Mouse (Mus musculus) heart, postnatal 25 days (tissue): ENCODE data around the gene Nin. TPM values are rescaled to one million over a fixed set of nuclear protein-coding genes. Genes with fewer than 3 reads are reported as not detected.

Source experiments
- DNase-seq: peaks from one replicate; pipeline ENCODE4 v3.0.0; 2022; ENCODE audit warnings: low spot score
- intact Hi-C: fragments of 180-260 bp; cut with DNase I; formaldehyde crosslinking; loops from one replicate; pipeline ENCODE4 v1.15.1; 2025
- total RNA-seq, 2 experiments: library from RNA; stranded (reverse); gene quantifications; 2 replicates each; pipeline ENCODE4 v1.2.3; 2021

Nin gene
- total RNA-seq, 2 experiments from 2014 or later: 17.2 to 18.2 TPM

DNA sequence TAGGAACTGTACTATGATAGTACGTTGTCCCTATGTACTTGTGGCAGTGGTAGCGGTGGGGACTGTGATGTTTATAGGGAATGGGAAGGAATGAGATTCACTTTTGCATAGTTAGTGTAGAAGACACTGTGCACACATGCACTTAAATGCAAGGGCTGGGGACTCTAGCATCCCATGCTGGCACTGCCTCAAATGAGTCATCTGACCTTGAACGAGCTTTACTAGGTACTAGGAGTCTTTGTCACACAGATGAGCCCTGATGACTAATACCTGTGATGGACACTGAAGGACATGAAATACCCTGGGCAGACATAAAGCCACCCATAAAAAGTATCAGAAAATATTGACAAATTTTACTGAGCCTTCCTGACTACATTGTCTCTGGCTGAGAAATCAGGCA is 16.2 kb downstream of the Nin start:
- intact Hi-C loops: no loop called here
- no peak for DNase-seq

DNA sequence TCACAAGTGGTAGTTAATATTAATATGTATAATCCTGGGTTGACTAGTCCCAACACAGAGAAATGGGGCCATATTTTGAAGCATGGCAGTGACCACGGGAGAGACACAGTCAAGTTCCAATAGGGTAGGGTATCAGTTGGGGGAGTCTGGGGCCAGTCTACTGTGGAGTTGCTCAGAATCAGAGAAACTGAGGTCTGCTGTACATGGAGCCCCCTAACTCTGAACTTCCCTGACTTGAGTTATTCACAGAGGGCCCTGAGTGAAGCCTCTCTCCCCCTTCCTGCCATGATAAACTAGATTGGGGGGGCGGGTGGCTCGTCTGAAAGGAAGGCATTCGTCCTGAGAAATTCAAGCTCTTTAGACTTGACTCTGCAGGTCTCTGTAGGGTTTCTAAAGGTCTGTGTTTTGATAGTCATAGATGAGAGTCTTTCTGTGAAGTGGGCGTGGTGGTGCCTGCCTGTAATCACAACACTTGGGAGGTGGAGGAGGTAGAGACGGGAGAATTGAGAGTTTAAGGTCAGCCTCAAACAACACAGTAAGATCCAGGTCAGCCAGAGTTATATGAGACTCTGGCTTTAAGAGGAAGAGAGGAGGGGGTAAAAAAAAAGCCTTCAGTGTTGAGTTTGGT is 20.1 kb downstream of the Nin start:
- intact Hi-C loops: no loop called here
- DNase-seq: no peak

- DNase-seq: no peak
- intact Hi-C loops: no loop called here
These were observed 25.2 kb downstream of the Nin start for GRCm38 (mm10) chr12:70088297-70088696.

GRCm38 (mm10) chr12:70085351-70085750 is 28.2 kb downstream of the Nin start:
- no peak for DNase-seq
- intact Hi-C loops: no loop called here

- intact Hi-C loops: no loop called here
- DNase-seq: no peak
These were observed 29.3 kb downstream of the Nin start for GRCm38 (mm10) chr12:70084198-70084597.

- intact Hi-C loops: no loop called here
- no peak for DNase-seq
These were observed 29.8 kb downstream of the Nin start for GRCm38 (mm10) chr12:70083737-70084136.

- DNase-seq: no peak
- intact Hi-C loops: no loop called here
These were observed 30.5 kb downstream of the Nin start for GRCm38 (mm10) chr12:70082935-70083532.

DNA sequence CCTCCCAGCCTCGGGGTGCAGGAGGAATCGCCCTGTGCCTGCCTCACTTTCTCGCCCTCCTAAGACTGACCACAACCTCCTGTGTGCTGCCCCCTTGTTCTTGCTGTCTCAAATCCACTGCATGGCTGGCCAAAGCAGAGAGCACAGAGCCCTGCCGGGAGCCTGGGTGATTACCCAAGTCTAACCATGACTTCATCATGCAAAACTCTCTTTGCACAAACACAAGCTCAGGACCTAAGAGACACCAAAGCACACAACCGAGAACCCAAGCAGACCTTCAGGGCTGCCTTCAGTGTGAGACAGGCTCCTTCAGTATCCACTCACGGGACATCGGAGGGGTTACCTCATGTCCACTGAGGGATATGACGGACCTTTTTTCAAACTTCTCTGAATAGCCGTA is 31.0 kb downstream of the Nin start:
- intact Hi-C loops: no loop called here
- no peak for DNase-seq

GRCm38 (mm10) chr12:70078471-70079025 is 35.0 kb downstream of the Nin start:
- no peak for DNase-seq
- intact Hi-C loops: loop anchor here (5.0 kb wide), 1 partner anchor 69 kb away; no protein-coding TSS in a partner anchor

DNA sequence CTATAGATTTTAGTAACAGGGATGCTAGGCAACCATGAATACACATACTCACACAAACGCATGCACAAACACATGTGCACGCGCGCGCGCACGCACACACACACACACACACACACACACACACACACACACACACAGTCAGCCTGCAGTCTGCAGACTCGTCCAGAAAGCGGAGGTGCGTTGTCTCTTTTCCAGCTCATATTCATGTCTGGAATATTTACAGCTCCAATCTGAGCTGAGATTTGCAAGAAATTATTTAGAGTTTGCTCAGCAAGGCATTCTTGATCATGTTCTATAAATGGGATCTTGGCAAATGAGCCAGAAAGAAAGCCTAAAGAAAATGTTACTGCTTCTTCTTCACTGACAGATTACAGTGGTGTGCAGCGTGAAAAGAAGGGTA is 37.0 kb downstream of the Nin start:
- DNase-seq: no peak
- intact Hi-C loops: loop anchor here (5.0 kb wide), 1 partner anchor 71 kb away; no protein-coding TSS in a partner anchor

DNA sequence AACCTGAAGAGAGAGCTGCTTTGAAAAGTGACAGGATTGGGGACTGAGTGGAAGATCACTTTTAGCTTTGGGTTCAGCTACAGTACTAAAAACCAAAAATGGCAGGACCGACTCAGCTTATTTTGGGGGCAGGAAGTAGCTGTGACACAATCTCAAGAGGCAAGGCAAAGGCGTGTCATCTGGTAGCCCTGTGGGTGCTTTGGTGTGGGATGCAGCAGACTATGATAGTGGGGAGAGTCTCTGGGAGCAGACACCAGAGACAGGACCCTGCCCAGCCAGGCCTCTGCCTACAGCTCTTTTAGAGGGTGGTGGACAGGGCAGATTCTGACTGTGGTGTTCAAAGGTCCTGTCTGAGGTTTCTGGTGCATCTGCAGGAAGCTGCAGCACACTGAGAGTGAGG is 38.5 kb downstream of the Nin start:
- no peak for DNase-seq
- intact Hi-C loops: loop anchor here (5.0 kb wide), 1 partner anchor 72 kb away; no protein-coding TSS in a partner anchor

DNA sequence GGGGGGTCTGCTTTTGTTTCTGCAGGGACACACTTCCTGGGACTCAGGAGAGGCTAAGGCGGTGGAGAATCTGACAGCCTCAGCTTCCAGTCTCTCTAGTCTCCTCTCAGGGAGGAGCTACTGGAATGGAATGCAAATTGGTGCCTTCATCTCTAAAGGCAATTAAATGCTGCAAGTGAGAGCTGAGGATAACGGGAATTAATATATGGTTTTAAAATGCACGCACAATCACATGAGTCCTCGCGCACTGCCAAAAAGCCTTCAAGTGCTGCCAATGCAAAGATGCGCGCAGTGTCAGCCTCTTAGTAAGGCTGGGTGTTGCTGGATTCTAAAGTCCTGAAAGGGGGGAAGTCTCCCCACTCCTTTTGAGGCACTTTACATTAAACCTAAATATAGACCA is 42.6 kb downstream of the Nin start:
- no peak for DNase-seq
- intact Hi-C loops: no loop called here

GRCm38 (mm10) chr12:70070306-70070705 is 43.2 kb downstream of the Nin start:
- DNase-seq: no peak
- intact Hi-C loops: no loop called here

GRCm38 (mm10) chr12:70068647-70069257 is 44.8 kb downstream of the Nin start:
- intact Hi-C loops: no loop called here
- no peak for DNase-seq

DNA sequence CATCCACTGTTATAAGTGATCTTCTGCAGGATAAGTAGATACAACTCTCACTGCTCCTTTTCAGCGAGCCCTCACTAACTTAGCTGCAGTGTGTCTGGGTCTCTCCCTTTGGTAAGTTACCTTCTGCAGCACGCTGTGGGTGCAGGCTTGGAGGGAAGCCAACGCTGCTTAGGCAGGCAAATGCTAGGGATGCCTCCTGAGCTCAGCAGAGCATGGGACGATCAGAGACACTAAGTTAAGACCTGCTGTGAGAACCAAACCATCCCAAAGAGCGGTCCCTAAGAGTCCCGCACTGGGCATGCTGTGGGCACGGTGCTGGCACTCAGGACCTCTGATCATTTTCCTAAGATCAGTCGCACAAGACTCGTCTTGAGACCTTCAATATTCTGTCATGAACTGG is 45.7 kb downstream of the Nin start:
- no peak for DNase-seq

GRCm38 (mm10) chr12:70062114-70062513 is 51.4 kb downstream of the Nin start:
- no peak for DNase-seq
- intact Hi-C loops: loop anchor here (2.0 to 5.0 kb wide), 5 partner anchors 75 to 325 kb away; partner anchors contain the start of gene Sav1

More for the DNA sequence above, 45.7 kb downstream of the Nin start:
- intact Hi-C loops: no loop called here

DNA sequence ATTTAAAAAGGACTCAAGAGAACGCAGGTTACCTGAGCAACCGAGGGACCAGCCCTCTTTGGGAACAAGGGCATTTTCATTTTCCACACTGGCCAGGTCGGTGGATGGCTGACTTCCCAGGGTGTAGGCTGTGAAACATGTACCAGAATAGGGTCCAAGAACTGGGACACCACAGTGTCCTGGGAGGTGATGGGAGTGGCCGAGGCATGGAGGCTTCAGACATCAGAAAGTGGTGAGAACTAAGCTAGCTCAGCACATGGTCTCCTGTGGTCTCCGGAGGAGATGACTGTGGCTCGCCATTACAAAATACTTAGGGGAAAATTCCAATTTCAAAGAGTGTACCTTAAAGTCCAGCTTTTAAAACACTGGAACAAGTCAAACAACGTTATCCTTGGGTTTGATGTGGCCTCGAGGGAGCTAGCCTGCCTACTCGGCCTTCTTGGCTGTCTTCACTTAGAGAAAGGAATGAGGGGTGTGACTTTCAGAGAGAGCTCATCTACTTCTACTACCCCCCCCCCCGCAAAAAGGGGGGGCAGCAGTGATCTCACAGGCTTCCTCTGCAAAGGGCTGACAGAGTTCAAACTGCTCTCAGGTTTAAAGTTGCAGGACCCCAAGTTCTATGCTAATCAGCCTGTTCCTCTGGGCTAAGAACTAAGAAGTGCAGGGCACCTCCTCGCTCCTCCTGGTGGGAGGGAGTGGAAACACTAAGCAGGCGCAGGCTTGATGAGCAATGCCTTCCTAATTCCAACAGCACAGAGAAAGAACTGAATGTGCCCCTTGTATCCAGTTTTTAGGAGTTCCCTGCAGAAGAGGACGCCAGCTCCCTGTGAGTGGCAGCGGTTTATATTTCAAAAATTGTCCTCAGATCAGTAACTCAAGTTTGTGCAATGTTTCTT is 54.3 kb downstream of the Nin start:
- no peak for DNase-seq
- intact Hi-C loops: no loop called here

GRCm38 (mm10) chr12:70050699-70051098 is 62.8 kb downstream of the Nin start:
- peak; percentile 47 for DNase-seq
- intact Hi-C loops: no loop called here

GRCm38 (mm10) chr12:70048741-70049140 is 64.8 kb downstream of the Nin start:
- no peak for DNase-seq
- intact Hi-C loops: no loop called here

DNA sequence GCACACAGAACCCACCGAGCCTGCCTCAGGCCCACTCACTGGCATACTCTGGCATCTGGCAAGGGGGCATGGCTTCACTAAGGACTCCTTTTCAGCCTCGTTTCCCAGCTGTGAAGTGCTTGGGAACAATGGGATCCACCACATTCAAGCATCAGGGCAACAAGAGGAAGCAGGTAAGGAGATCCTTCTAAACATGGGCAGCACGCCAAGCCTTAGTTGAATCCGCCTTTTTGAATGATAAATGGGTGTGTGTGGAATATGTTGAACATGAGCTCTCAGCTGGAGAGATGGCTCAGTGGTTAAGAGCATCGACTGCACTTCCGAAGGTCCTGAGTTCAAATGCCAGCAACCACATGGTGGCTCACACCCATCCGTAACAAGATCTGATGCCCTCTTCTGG is 66.2 kb downstream of the Nin start:
- no peak for DNase-seq
- intact Hi-C loops: no loop called here
